Mouse (Mus musculus) liver, embryonic 14.5 days (tissue): ENCODE measurements around the gene Trpc5. TPM values are rescaled to one million over a fixed set of nuclear protein-coding genes. Genes with fewer than 3 reads are reported as not detected.

ENCODE experiments used
- ATAC-seq: fragments of 200-750 bp; cut with Nextera tagmentation; 2 replicates; pipeline ENCODE4 v1.8.0; 2017; ENCODE audit warnings: moderate number of reproducible peaks, mild to moderate bottlenecking, moderate library complexity; ENCODE audit not compliant: insufficient read depth
- DNase-seq, 3 experiments: peaks; one replicate each; pipeline ENCODE4 v3.0.0-alpha.2; 2012 to 2013; ENCODE audit warnings: low read depth in 3 of 3, low spot score in 3 of 3
- H3K27ac ChIP-seq: fragments of 300-500 bp; sonication (generic); 2 replicates; pipeline ENCODE4 v1.5.1; 2014; ENCODE audit warnings: moderate library complexity, mild to moderate bottlenecking, control low read depth, inconsistent platforms
- H3K27me3 ChIP-seq: fragments of 300-500 bp; sonication (generic); 2 replicates; pipeline ENCODE4 v1.6.1; 2014; ENCODE audit warnings: mild to moderate bottlenecking, low read length, moderate library complexity; ENCODE audit not compliant: control insufficient read depth, insufficient read depth
- H3K36me3 ChIP-seq: fragments of 300-500 bp; sonication (generic); replicated peaks from 2 replicates; pipeline ENCODE4 v1.6.1; 2014; ENCODE audit warnings: low read depth; ENCODE audit not compliant: control insufficient read depth, insufficient read depth
- H3K4me1 ChIP-seq, 2 experiments: fragments of 200-500 bp in 1 of 2; fragments of 300-500 bp in 1 of 2; sonication (generic) in 1 of 2; replicated peaks; 2 replicates each; pipeline ENCODE4 v1.6.1; 2012 to 2014; ENCODE audit warnings: antibody characterized with exemption in 1 of 2, inconsistent platforms in 1 of 2, low read length in 1 of 2; ENCODE audit not compliant: control insufficient read depth in 2 of 2, insufficient read depth in 2 of 2
- H3K4me2 ChIP-seq: fragments of 300-500 bp; sonication (generic); 2 replicates; pipeline ENCODE4 v1.6.1; 2014; ENCODE audit warnings: low read depth, mild to moderate bottlenecking, control low read depth, moderate library complexity
- H3K4me3 ChIP-seq, 2 experiments: fragments of 200-500 bp in 1 of 2; fragments of 300-500 bp in 1 of 2; sonication (generic) in 1 of 2; 2 replicates each; pipeline ENCODE4 v1.5.1; 2012 to 2014; ENCODE audit warnings: low read depth in 2 of 2, low read length in 2 of 2, mild to moderate bottlenecking in 2 of 2, control low read depth in 1 of 2, inconsistent platforms in 1 of 2, moderate library complexity in 1 of 2; ENCODE audit not compliant: insufficient read depth in 1 of 2
- H3K9ac ChIP-seq: fragments of 300-500 bp; sonication (generic); replicated peaks from 2 replicates; pipeline ENCODE4 v1.6.1; 2014; ENCODE audit warnings: mild to moderate bottlenecking, control low read depth, moderate library complexity
- H3K9me3 ChIP-seq: fragments of 300-500 bp; sonication (generic); 2 replicates; pipeline ENCODE4 v1.6.1; 2016; ENCODE audit warnings: low read length, mixed read lengths; ENCODE audit not compliant: control insufficient read depth
- CTCF ChIP-seq: IDR thresholded peaks from 2 replicates; pipeline ENCODE4 v1.5.1; 2016; ENCODE audit warnings: antibody characterized with exemption, low read depth, control low read depth
- EP300 ChIP-seq: IDR thresholded peaks from 2 replicates; pipeline ENCODE4 v1.6.1; 2016; ENCODE audit warnings: antibody characterized with exemption, low read depth
- WGBS: fragments of 180-500 bp; shearing (Covaris S2); extraction: QIAGEN DNeasy Blood & Tissue Kit; methylation state at CpG from one replicate; pipeline ENCODE4 v1.1.7; 2014; ENCODE audit not compliant: insufficient replicate concordance; 5-methylcytosine and 5-hydroxymethylcytosine counted together
- polyA plus RNA-seq, 2 experiments: library from polyadenylated mRNA; depleted of rRNA in 1 of 2; stranded (reverse) in 1 of 2; unstranded in 1 of 2; fragments of >200 nt; fragmentation: Nextera tagmentation in 1 of 2; extraction: Ambion mirVana in 1 of 2; gene quantifications; 2 replicates each; pipeline versions ENCODE4 v1.2.1 to v1.2.3; 2012 to 2014

Gene Trpc5
- polyA plus RNA-seq, 2 experiments = 0.04 TPM; not detected in 1

DNA sequence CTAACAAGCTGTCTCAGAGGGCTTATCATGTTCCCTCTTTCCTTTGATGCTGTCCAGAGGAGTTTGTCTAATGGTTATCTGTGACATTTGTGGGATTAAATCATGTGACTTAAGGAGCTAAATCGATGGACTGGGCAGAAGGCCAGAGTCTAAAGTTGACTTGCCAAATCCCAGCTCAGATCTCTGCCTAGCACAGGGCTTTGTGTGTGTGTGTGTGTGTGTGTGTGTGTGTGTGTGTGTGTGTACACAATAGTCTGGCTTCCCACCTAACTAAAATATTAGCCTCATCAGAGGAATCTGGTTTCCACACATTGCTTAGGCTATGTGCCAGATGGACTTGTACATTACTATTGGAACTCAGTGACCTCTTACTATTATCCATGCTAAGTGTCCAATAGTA, 151.5 kb downstream of the Trpc5 start:
- DNase-seq = no peak

DNA sequence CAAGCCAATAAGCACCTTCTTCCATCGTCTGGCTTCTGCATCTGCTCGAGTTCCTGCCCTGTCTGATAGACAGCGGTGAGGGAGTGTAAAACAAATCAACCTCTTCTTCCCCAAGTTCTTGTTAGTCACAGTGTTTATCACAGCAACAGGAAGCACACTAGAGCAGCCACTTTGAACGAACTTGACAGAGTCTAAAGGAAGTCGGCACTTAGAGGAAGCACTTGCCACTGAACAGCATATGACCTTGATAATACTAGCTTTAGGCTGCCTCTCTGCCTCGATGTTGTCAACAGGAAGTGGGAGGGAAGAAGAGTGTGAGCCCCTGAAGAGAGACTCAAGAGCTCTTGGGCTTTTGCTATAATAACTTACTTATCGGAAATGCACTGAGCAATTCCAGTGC, 161.9 kb downstream of the Trpc5 start:
- TF ChIP-seq EP300 (no peak), CTCF (no peak)
- WGBS = 21% methylated on average over 7 of the region's 7 CpGs
- no peak overlapping the region for H3K9ac ChIP-seq
- H3K36me3 ChIP-seq = no peaks in the 10 kb centered on the region
- DNase-seq (no peak), ATAC-seq (peak; percentile 55; the same call in 1 of the 2 replicates)
- H3K27me3 ChIP-seq = no peaks in the 10 kb centered on the region
- no peak overlapping the region for H3K4me2 ChIP-seq
- H3K4me1 ChIP-seq = no peaks in the 10 kb centered on the region
- no peaks in the 10 kb centered on the region for H3K9me3 ChIP-seq
- H3K27ac ChIP-seq = no peak overlapping the region
- no peak overlapping the region for H3K4me3 ChIP-seq

More for the DNA sequence above, 151.5 kb downstream of the Trpc5 start:
- Histone ChIP-seq H3K36me3 (no peaks in the 10 kb centered on the region), H3K4me2 (no peak overlapping the region), H3K27me3 (no peaks in the 10 kb centered on the region), H3K9me3 (no peaks in the 10 kb centered on the region), H3K9ac (no peak overlapping the region), H3K4me1 (no peaks in the 10 kb centered on the region), H3K27ac (no peak overlapping the region), H3K4me3 (no peak overlapping the region)
- TF ChIP-seq EP300 = no peak
- no peak for TF ChIP-seq CTCF
- WGBS = 24% methylated on average over 1 of the region's 1 CpGs
- ATAC-seq = peak; percentile 50; the same call in 1 of the 2 replicates

DNA sequence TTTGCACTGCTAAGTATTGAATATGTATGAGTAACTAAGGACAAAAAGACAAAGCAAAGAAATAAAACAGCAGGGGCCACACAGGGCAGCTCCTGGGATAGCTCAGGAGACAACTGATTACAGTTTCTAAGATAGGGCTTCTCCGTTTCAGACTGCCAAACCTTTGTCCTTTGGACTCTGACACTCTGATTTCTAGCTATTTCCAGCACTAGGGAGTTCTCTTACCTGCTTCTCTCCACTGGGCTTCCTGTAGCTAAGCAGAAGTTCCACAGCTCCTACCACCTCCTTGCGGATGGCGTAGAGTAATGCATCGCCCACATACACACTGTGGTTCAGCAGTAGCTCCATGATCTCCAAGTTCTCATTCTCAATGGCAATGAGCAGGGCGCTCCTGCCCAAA, 164.7 kb downstream of the Trpc5 start:
- no peak for ATAC-seq
- no peaks in the 10 kb centered on the region for H3K27me3 ChIP-seq
- DNase-seq = no peak

DNA sequence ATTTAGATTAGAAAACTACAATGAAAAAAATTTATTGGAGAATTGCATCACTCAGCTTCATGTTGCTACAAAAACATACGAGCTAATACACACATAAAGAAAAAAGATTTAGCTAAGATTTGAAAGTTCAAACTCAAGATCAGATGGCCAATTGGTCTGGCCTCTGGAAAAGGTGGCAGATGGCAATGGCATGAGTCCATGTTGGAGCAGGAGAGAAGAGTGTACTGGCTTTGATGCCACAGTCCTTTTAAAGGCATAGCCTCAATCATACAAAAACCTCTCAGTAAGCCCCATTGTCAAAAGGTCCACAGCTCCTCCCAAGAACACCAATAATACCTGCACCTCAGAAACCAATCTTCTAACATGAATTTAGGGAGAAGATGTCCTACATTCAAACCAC, 196.6 kb downstream of the Trpc5 start:
- Histone ChIP-seq H3K9me3 (no peaks in the 10 kb centered on the region), H3K4me1 (no peaks in the 10 kb centered on the region), H3K9ac (no peak overlapping the region), H3K27ac (no peak overlapping the region), H3K4me2 (no peak overlapping the region), H3K4me3 (no peak overlapping the region), H3K27me3 (no peaks in the 10 kb centered on the region), H3K36me3 (no peaks in the 10 kb centered on the region)
- ATAC-seq (no peak), DNase-seq (no peak)
- 32% methylated on average over 1 of the region's 1 CpGs for WGBS
- TF ChIP-seq EP300 = no peak
- no peak for TF ChIP-seq CTCF

More for the DNA sequence above, 164.7 kb downstream of the Trpc5 start:
- WGBS = 67% methylated on average over 5 of the region's 5 CpGs
- Histone ChIP-seq H3K4me2 (no peak overlapping the region), H3K27ac (no peak overlapping the region), H3K9me3 (no peaks in the 10 kb centered on the region), H3K9ac (no peak overlapping the region), H3K36me3 (no peaks in the 10 kb centered on the region), H3K4me3 (no peak overlapping the region), H3K4me1 (no peaks in the 10 kb centered on the region)
- no peak for TF ChIP-seq EP300
- no peak for TF ChIP-seq CTCF

DNA sequence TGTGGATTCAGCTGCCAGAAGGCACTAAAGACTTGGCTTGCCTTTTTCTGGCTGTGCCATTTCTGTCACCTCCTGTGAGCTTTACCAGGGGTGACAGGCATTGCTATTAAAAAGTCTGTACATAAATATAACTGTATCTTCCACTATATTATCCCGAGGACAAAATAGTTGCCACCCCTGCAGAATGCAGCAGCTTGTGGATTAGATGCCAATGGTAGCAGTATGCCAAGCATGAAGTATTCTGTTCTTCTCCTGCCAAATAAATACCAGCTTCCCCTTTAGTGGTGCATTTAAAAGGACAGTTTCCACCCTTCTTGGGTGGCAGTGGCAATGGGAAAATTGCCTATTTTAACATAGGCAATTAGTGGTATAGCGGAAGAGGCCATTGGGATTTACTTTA, 223.6 kb downstream of the Trpc5 start:
- TF ChIP-seq EP300 (no peak), CTCF (no peak)
- Histone ChIP-seq H3K4me3 (no peak overlapping the region), H3K9me3 (no peaks in the 10 kb centered on the region), H3K27me3 (no peaks in the 10 kb centered on the region), H3K4me1 (no peaks in the 10 kb centered on the region), H3K4me2 (no peak overlapping the region), H3K36me3 (no peaks in the 10 kb centered on the region), H3K27ac (no peak overlapping the region), H3K9ac (no peak overlapping the region)
- WGBS = 64% methylated on average over 2 of the region's 2 CpGs
- DNase-seq (no peak), ATAC-seq (no peak)

DNA sequence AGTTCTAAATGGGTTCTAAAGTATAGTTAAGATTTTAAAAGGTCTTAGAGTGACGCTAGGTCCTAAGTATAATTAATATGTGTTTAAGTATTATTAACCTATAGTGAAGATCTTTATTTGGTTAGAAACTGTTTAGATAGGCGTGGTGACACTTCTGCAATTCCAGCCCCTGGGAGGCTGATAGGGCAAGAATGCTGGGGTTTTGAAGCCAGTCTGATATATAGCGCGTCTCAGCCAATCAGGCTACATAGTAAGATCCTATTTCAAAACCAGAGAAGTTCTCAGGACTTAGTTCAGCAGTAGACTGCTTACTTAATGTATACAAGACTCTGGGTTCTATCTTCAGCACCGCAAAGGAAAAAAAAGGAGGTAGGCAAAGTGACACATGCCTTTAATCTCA, 231.7 kb downstream of the Trpc5 start, which contains the start of gene Trpc5os:
Gene Trpc5os (plus strand): TSS at position 301 of the 400 bp plus-strand sequence.
- no peak for TF ChIP-seq EP300
- TF ChIP-seq CTCF = no peak
- no peak within 1 kb of the TSS for H3K27ac ChIP-seq
- no peaks in the 10 kb centered on the region for H3K9me3 ChIP-seq
- H3K4me3 ChIP-seq = no peak within 1 kb of the TSS
- ATAC-seq (no peak), DNase-seq (no peak)
- no peaks in the 10 kb centered on the region for H3K4me1 ChIP-seq
- no peaks in the 10 kb centered on the region for H3K27me3 ChIP-seq
- 68% methylated on average over 5 of the region's 5 CpGs for WGBS
- no peaks in the 10 kb centered on the region for H3K36me3 ChIP-seq
- H3K4me2 ChIP-seq = no peak within 1 kb of the TSS
- no peak within 1 kb of the TSS for H3K9ac ChIP-seq
